Mouse (Mus musculus) 3134 (cell line): ENCODE results near the gene Gm7361.
"Not testable (repeated sequence)": the region's sequence is repeated elsewhere in the genome, so short reads cannot be mapped to it uniquely, and the experiment has no call there.

ENCODE experiments used
- DNase-seq: peaks from one replicate; pipeline ENCODE4 v3.0.0-alpha.2; 2011; ENCODE audit warnings: low spot score; ENCODE audit not compliant: insufficient read length; ENCODE audit errors: extremely low read depth

The Gm7361 gene

GRCm38 (mm10) chr5:26257391-26257790 lies at the start of gene Gm7361:
Gm7361 (plus strand) TSS chr5:26257691.
- DNase-seq, result not testable (repeated sequence)

GRCm38 (mm10) chr5:26211030-26211429 lies 46.5 kb upstream of the Gm7361 start:
- no peak for DNase-seq

GRCm38 (mm10) chr5:26222076-26222475 lies 35.4 kb upstream of the Gm7361 start:
- no peak for DNase-seq

- DNase-seq, result not testable (repeated sequence)
Measured at GRCm38 (mm10) chr5:26266656-26267055, 9.2 kb downstream of the Gm7361 start.

- no peak for DNase-seq
Measured at GRCm38 (mm10) chr5:26280361-26280760, 22.9 kb downstream of the Gm7361 start.

- no peak for DNase-seq
Measured at GRCm38 (mm10) chr5:26281717-26282116, 24.2 kb downstream of the Gm7361 start.

GRCm38 (mm10) chr5:26282282-26282681 lies 24.8 kb downstream of the Gm7361 start:
- DNase-seq, result peak; percentile 6

- no peak for DNase-seq
Measured at GRCm38 (mm10) chr5:26283399-26283798, 25.9 kb downstream of the Gm7361 start.

- no peak for DNase-seq
Measured at GRCm38 (mm10) chr5:26291621-26292020, 34.1 kb downstream of the Gm7361 start.

GRCm38 (mm10) chr5:26293258-26293657 lies 35.8 kb downstream of the Gm7361 start:
- DNase-seq, result no peak
